8 mouse cellular contexts compared by ENCODE assay signal in the genomic region with DNA sequence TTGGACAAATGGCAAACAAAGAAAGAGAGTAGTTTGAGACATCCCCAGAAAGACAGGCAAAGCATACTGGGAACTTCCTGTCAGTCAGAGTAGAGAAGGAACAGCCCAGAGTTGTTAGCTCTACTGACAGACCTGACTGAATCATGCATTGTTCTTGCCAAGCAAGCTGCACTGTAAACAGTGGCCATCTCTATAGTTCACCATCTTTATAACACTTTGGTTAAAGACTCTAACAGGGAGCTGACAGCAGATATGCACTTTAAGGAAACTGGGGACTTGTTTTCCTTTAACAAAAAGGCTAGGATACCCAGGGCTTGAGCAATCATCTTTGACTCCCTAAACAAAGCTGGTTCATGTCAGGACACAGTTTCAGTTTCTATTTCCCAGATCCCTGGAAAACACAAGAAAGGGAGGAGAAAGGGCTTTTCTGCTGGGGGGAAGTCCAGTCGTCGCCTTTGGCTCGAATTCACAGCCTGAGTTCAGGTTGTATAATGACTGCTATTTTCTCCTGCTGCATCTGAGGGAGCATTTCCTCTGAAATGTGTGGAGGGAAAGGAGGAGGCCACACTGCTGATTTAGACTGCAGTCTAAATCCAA. TPM values are rescaled to one million over a fixed set of nuclear protein-coding genes. Genes with fewer than 3 reads are reported as not detected.
A peak's percentile ranks its signal among the peaks of the same experiment; 100 is the strongest.
DNase-seq lines count a peak whose midpoint lies in the region; ATAC-seq and TF ChIP-seq lines count a peak whose summit lies in the region.

Gbp3 (plus strand) TSS at position 395 of the 597 bp plus-strand sequence.

- peaks cover 4% of the 10 kb centered on the region; the same call in 1 of the 2 replicates for H3K4me1 ChIP-seq in liver, adult 2 months (ENCODE audit: control insufficient read depth, insufficient read depth, low read length)
- peaks cover 20% of the 10 kb centered on the region for H3K4me1 ChIP-seq in bone marrow macrophage, adult 2 months (ENCODE audit: control insufficient read depth, insufficient read depth, low read length)
- no peaks in the 10 kb centered on the region for H3K4me1 ChIP-seq in heart, embryonic 11.5 days (ENCODE audit: control insufficient read depth, insufficient read depth, low read length)
- 0 out of 2 replicates have a peak, but pooled peaks cover 4% of the 10 kb centered on the region for H3K4me1 ChIP-seq in stomach, embryonic 16.5 days (ENCODE audit: control insufficient read depth, insufficient read depth, low read length)

- H3K27ac ChIP-seq in liver, adult 2 months (replicated peaks; ENCODE audit: insufficient read depth, low read depth, low read length) = peak within 1 kb of the TSS; percentile 87
- H3K27ac ChIP-seq in bone marrow macrophage, adult 2 months (ENCODE audit: insufficient read depth, low read depth, low read length) = peak within 1 kb of the TSS; percentile 86
- H3K27ac ChIP-seq in heart, embryonic 11.5 days (ENCODE audit: low read depth, low read length) = no peak within 1 kb of the TSS
- peak within 1 kb of the TSS; percentile 25; the same call in 1 of the 2 replicates for H3K27ac ChIP-seq in stomach, embryonic 16.5 days (ENCODE audit: low read length)

- peak; percentile 69 for DNase-seq in liver, adult 2 months (ENCODE audit: extremely low read depth, low read depth, low spot score)
- DNase-seq in liver = no peak
- DNase-seq in kidney, adult 9 months = peak; percentile 58
- DNase-seq in lung, postnatal 14 days = peak; percentile 41
- no peak for DNase-seq in right cerebral cortex, postnatal 10 days (ENCODE audit: low spot score in 2 of 2)

- no peaks in the 10 kb centered on the region for H3K27me3 ChIP-seq in liver, adult 2 months (ENCODE audit: control insufficient read depth, insufficient read depth, low read length)
- no peaks in the 10 kb centered on the region for H3K27me3 ChIP-seq in heart, embryonic 11.5 days (ENCODE audit: control insufficient read depth, insufficient read depth, low read length)
- H3K27me3 ChIP-seq in stomach, embryonic 16.5 days (ENCODE audit: control insufficient read depth, insufficient read depth, low read length) = no peaks in the 10 kb centered on the region

- H3K79me2 ChIP-seq in liver, adult 2 months (ENCODE audit: control insufficient read depth, insufficient read depth, low read length) = no peaks in the 10 kb centered on the region

- 2% methylated on average over 3 of the region's 3 CpGs for whole genome bisulfite sequencing in liver, adult 2 months
- WGBS in heart, embryonic 11.5 days (ENCODE audit: insufficient replicate concordance) = 27% methylated on average over 3 of the region's 3 CpGs
- WGBS in stomach, embryonic 16.5 days = 27% methylated on average over 3 of the region's 3 CpGs

- H3K36me3 ChIP-seq in liver, adult 2 months (ENCODE audit: control insufficient read depth, insufficient read depth, low read length) = no peaks in the 10 kb centered on the region
- no peaks in the 10 kb centered on the region for H3K36me3 ChIP-seq in heart, embryonic 11.5 days (ENCODE audit: control insufficient read depth, insufficient read depth, low read length)
- no peaks in the 10 kb centered on the region for H3K36me3 ChIP-seq in stomach, embryonic 16.5 days (ENCODE audit: control insufficient read depth, insufficient read depth, low read length)

- TF ChIP-seq CTCF in liver, adult 2 months (IDR thresholded peaks at IDR 0.05; ENCODE audit: low read depth, low read length) = no peak
- TF ChIP-seq CTCF in bone marrow macrophage, adult 2 months (IDR thresholded peaks at IDR 0.05; ENCODE audit: low read depth, low read length) = no peak

- H3K4me3 ChIP-seq in liver, adult 2 months (ENCODE audit: insufficient read depth, low read depth, low read length) = peak within 1 kb of the TSS; percentile 41
- peak within 1 kb of the TSS; percentile 62 for H3K4me3 ChIP-seq in bone marrow macrophage, adult 2 months (ENCODE audit: insufficient read depth, low read length)
- H3K4me3 ChIP-seq in heart, embryonic 11.5 days (ENCODE audit: low read depth, low read length) = peak within 1 kb of the TSS; percentile 29
- peak within 1 kb of the TSS; percentile 39 for H3K4me3 ChIP-seq in stomach, embryonic 16.5 days (replicated peaks; ENCODE audit: low read length)

- no peak for ATAC-seq in heart, embryonic 11.5 days (replicated peaks; ENCODE audit: insufficient number of reproducible peaks, low FRiP score, low TSS enrichment)
- ATAC-seq in stomach, embryonic 16.5 days (ENCODE audit: insufficient read depth, low FRiP score) = no peak

- H3K9ac ChIP-seq in liver, adult 2 months (ENCODE audit: low read depth, low read length) = peak within 1 kb of the TSS; percentile 57; the same call in 1 of the 2 replicates
- H3K9ac ChIP-seq in heart, embryonic 11.5 days (ENCODE audit: low read depth, low read length) = peak within 1 kb of the TSS; percentile 44; the same call in 1 of the 2 replicates
- peak within 1 kb of the TSS; percentile 24; the same call in 1 of the 2 replicates for H3K9ac ChIP-seq in stomach, embryonic 16.5 days (ENCODE audit: low read length)

- H3K4me2 ChIP-seq in heart, embryonic 11.5 days = peak within 1 kb of the TSS; percentile 52
- peak within 1 kb of the TSS; percentile 41 for H3K4me2 ChIP-seq in stomach, embryonic 16.5 days (ENCODE audit: low read depth, low read length)

- no peaks in the 10 kb centered on the region for H3K9me3 ChIP-seq in heart, embryonic 11.5 days (replicated peaks; ENCODE audit: control insufficient read depth, low read length)
- no peaks in the 10 kb centered on the region for H3K9me3 ChIP-seq in stomach, embryonic 16.5 days (replicated peaks; ENCODE audit: control insufficient read depth, low read length)

- no peak for TF ChIP-seq POLR2A in liver, adult 2 months (IDR thresholded peaks at IDR 0.05; ENCODE audit: extremely low read depth, insufficient read depth, low read length)
- TF ChIP-seq POLR2A in bone marrow macrophage, adult 2 months (IDR thresholded peaks at IDR 0.05; ENCODE audit: borderline replicate concordance, low read depth, low read length) = no peak

RNA-seq across cellular contexts. Expression of gene Gbp3, which starts in this region (rescaled TPM):
- total RNA-seq in liver, adult 2 months (2014; rRNA removed) = 13.0 and 29.4 TPM in 2 replicates
- polyA plus RNA-seq in liver, adult 2 months (2012; rRNA removed) = 10.9 and 15.1 TPM in 2 replicates
- 27.5 and 31.0 TPM in 2 replicates for polyA plus RNA-seq in bone marrow macrophage, adult 2 months (2012; ENCODE audit: insufficient read depth, insufficient read length, missing spikeins)
- polyA plus RNA-seq in heart, embryonic 11.5 days (2014; fragmentation: Nextera tagmentation; extraction: Ambion mirVana) = 0.65 and 0.79 TPM in 2 replicates
- polyA plus RNA-seq in stomach, embryonic 16.5 days (2015; fragmentation: Nextera tagmentation; extraction: Ambion mirVana) = 1.7 and 2.3 TPM in 2 replicates

Comparison
In these comparisons a context has a peak if more than half of its experiments do, and no peak if none do; other contexts are left out.
1. DNase-seq: peak in liver, adult 2 months (single experiment), kidney, adult 9 months (single experiment) and lung, postnatal 14 days (single experiment); none in liver (single experiment) and right cerebral cortex, postnatal 10 days (0 of 2).
2. Peak in every context shown above with its lines, with median percentiles within 50 percentile points of each other: H3K4me3 ChIP-seq and H3K9ac ChIP-seq.